Mouse (Mus musculus): ENCODE results near the gene Tspyl3.

Tspyl3 gene

DNA sequence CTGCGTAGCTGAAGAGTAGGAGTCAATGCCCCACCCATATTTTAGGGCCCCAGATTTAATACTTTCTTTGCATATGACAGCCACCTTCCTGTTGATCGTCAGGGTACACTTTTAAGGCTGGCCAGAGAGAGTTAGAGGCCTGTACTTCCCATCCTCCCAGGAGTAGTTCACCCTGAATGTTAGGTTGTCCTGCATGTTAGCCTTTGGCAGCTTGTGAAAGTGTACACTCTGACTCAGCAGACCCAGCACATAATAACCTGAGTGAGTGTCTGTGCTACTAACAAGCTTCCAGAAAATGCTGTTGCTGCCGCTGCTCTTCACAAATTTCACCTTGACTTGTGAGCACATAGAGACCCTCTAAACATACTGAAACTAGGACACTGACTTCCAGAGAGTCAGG lies 48.1 kb downstream of the Tspyl3 start:
- DNase-seq (ENCODE audit: low read depth in 2 of 2, low spot score in 2 of 2): no peak

DNA sequence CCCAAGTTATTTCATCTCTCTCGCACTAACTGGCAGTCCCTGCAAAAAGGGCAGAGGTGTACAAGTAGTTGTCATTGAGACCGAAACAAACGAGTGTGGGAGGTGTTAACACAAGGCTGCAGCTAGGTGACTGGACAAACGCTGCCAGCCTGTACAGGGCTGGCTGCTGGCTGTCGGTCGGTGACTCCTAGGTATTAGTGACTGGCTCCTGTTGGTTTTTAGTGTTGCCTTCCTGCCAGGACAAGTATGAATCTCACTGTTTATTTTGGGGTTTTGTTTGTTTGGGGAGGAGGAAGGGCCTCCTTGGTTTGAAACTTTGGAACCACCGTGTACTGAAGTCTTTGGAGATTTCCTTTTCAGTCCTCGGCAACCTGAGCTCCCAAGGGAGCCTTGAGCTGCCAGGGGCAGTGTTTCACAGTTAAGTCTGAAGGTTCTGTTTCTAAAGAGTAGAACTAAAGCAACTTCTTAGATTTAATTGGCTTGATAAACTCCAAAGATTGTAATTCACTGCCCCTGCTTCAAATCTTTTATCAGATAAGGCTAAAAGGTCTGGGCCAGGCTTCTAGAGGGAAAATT lies 49.2 kb downstream of the Tspyl3 start:
- no peak for DNase-seq (ENCODE audit: low read depth in 2 of 2, low spot score in 2 of 2)

All from CD8-positive naive resting alpha-beta T cell, adult 2 months (primary cell).